Mouse (Mus musculus) thymus, postnatal 36 days (tissue): ENCODE measurements around the gene Lman2l.

Source experiments
- DNase-seq, 2 experiments: peaks; one replicate each; pipeline ENCODE4 v3.0.0; 2022; ENCODE audit warnings: mixed read lengths in 2 of 2

Gene Lman2l

DNA sequence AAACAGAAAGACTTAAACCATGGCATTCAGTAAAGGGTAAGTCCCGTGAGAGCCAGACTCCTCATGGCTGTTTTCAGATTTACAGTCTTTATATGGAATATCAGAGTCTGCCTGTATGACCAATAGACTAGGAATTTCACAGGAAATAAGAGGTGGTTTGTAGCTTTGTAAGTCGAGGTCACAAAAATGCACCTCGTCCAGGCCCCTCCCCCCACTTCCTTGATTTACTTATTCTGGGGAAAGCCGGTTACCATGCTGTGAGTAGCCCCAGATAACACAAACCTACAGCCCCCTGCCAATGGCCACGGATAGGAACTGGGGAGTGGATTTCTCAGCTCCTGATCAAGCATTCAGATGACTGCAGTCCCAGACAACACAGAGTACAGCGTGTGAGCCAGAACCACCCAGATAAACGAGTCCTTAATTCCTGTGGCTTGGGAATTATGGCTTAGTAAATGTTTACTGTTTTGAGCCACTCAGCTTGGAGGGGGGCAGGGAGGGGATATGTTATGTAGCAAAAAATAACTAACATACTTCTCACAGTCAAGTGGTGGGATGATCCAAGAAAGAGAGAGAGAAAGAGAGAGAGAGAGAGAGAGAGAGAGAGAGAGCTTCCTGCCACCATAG lies 12.4 kb upstream of the Lman2l start:
- no peak for DNase-seq

DNA sequence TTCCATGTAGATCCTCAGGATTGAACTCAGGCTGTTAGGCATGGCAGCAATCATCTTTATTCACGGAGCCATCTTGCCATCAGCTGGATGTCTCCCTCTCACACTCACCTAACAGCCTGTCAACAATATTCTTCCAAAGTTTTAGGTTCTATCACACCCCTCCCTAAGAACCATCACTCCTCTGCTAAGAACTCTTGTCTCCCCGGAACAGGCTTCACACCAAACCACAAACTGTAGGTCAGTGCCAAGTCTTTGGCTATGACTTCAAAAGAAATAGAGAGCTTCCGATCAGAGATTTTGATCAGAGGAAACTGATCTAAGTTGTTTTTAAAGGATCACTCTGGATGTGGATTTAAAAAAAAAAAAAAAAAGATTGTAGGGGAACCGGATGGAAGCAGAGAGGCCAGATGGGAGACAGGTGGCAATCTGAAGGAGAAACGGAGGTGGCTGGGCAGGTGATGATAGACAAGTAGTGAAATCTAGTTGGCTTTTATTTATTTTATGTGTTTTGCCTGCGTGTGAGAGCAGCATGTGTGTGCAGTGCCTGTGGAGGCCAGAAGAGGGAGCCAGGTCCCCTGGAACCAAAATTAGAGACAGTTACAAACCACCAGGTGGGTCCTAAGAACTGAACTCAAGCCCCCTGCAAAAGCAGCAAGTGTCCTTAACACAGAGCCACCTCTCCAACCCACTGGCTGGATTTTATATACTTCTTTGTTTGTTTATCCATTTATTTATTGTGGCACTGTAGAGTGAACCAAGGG lies 9.2 kb upstream of the Lman2l start:
- no peak for DNase-seq

DNA sequence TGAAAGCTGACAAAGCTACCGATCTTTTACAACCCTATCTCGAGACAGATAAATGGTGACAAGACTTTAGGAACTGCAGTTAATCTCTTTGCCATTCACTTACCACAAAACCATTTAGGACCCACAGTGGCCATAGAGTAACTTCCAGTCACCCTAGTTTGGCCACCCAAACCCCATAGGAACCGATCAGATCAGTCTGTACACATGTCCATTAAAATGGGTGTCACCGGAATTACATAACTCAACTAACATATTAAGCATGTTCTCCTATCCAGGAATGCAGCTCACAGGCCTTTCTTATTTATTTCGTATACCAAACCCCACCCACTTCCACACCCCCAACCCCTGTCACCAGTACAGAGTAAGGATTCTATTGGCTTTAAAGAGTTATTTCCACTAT lies 1.8 kb upstream of the Lman2l start:
- DNase-seq, result no peak

GRCm38 (mm10) chr1:36446106-36446824 lies 1.2 kb upstream of the Lman2l start:
- DNase-seq, result no peak

DNA sequence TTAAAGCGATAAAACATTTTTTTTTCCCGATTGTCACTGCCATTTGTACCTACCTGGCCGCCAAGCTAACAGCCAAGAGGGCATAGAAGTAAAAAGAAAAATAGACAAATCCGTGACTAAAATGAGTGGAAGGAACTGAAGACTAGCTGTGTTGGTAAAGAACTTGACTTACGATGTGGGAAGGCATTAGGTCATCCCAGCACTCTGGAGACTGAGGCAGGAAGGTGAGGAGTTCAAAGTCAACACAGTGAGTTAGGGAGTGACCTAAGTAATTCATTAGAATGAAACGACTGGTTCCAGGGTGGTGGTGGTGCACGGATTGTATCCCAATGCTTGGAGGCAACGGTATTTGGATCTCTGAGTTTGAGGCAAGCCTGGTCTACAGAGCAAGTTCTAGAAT lies 437 bp upstream of the Lman2l start:
- no peak for DNase-seq

- no peak for DNase-seq
Observed at GRCm38 (mm10) chr1:36441101-36441500, 4.0 kb downstream of the Lman2l start.

DNA sequence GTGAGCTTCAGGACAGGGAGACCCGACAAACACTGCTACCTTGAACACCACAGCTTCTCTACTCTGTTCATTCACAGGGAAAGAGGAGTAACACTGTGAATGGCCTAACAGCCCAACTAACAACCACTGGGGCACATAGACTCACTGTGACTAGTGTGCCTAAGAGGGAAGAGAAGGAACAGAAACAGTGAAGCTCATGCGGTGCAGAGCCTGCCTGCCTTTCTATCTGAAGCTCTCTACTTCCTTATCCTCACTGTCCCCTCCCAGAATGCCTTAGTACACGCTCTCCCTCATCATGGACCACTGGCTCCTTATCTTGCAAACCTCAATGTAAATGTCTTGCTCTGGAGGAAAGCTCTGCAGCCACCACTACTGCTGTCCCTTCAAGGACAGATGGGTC lies 7.8 kb downstream of the Lman2l start:
- no peak for DNase-seq

- DNase-seq, result no peak
Observed at GRCm38 (mm10) chr1:36436515-36436914, 8.6 kb downstream of the Lman2l start.

- DNase-seq, result peak; percentile 52 to 72
Observed at GRCm38 (mm10) chr1:36435071-36435470, 10.0 kb downstream of the Lman2l start.

DNA sequence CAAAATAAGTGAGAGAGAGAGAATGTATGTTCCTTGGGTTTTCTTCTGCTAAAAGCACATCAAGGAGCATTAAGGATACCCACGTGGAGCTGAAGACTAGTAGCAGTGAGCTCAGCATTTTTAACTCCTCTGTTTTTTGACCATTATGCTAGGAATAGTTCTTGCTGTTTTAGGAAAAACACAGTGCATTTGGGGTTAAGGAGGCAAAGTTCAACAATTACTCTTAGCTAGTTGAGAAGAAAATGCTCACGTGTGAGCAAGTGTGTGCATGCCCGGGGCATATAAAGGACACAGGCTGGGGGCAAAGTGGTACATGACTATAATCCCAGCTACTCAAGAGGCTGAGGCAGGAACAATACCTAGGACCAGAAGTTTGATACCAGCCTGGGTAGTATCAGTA lies 11.5 kb downstream of the Lman2l start:
- DNase-seq, result no peak

GRCm38 (mm10) chr1:36432999-36433398 lies 12.1 kb downstream of the Lman2l start:
- DNase-seq, result no peak

DNA sequence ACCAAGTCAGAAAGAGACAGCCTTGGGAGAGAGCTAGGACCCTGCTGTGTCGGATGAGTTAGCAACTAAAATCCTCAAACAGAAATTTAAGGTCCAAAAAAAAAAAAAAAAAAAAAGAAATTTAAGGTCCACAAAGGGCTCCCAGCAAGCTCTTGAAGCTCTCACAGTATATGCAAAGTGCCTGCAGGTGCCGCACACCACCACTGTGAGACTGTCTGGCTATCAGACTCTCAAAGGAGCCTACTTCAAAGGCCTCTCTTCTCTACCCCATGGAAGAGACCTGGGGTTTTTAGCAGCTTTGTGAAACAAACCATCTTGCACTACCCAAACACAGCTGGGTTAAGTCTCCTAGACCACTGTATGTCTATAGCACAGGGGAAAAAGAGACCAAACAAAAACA lies 15.6 kb downstream of the Lman2l start:
- peak; percentile 26 to 47 for DNase-seq

GRCm38 (mm10) chr1:36404531-36404930 lies 40.5 kb downstream of the Lman2l start:
- no peak for DNase-seq

- no peak for DNase-seq
Observed at GRCm38 (mm10) chr1:36401509-36401908, 43.6 kb downstream of the Lman2l start.

DNA sequence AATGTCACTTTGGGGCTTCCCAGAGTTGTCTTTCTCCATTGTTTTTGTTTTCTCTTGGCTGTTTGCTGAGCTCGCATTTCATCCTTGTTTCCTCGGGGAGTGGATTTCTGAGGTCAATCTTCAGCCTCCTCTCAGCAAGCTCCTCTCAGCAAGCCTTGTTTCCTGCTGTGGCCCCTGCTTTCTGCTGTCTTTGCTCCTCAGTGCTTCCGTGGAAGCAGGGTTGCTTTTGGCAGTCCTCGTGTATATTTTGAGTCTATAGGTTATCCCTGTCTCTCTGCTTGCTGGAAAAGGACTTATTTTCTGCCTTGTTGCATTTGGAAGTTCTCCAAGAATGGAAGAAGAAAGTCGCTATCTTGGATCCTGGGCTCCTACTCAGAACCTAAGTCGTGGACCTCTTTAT lies 48.0 kb downstream of the Lman2l start:
- DNase-seq, result no peak

GRCm38 (mm10) chr1:36379582-36379981 lies 65.5 kb downstream of the Lman2l start:
- DNase-seq, result no peak

GRCm38 (mm10) chr1:36378880-36379279 lies 66.2 kb downstream of the Lman2l start:
- no peak for DNase-seq

DNA sequence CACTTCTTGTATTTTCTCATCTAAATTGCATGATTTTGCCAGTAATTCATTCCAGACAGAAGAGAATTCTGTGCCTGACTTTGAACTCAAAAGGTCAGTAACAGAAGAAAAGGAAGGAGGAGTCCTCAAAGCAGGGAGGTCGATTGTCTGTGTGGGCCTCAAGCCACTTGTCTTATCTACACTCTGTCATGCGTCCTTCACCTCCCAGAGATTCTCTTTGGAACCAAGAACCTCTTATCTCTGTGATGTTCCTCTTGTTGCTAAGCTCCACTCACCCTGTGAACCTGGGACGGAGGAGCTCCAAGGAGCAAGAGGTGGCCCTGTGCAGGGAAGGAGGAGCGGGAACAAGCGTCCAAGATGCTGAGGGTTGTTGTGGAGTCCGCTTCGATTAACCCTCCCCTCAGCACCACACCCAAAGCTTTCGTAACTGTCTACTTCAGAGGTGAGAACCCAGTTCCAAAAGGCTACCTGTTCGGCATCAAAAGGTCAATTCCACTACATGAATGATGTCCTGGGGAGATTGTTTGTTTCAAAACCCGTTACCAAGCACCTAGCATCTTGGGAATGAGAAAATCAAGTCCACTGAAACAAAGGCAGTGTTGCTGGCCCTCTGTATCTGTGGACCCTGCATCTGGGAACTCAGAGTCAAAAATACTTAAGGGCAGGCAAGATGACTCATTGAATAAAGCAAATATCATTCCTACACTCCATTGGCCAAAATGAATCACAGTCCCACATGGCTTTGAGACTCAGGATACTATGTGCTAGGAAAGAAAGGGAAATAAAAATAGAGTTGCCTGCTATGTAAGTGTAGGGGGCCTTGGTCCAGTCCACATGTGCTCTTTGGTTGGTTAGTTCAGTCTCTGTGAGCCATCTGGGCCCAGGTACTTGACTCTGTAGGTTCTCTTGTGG lies 72.9 kb downstream of the Lman2l start, which contains the start of gene Fer1l5:
Gene Fer1l5, plus strand, starts transcription at position 358 of the 912 bp plus-strand sequence.
- DNase-seq, result no peak

- no peak for DNase-seq
Observed at GRCm38 (mm10) chr1:36370918-36371317, 74.2 kb downstream of the Lman2l start.
